Mouse (Mus musculus) forebrain, embryonic 11.5 days (tissue): Measurements from ENCODE around the gene Gm42417. TPM values are rescaled to one million over a fixed set of nuclear protein-coding genes. Genes with fewer than 3 reads are reported as not detected.
A peak's percentile ranks its signal among the peaks of the same experiment; 100 is the strongest.

ENCODE experiments used
- ATAC-seq: fragments of 200-750 bp; cut with Nextera tagmentation; replicated peaks from 2 replicates; pipeline ENCODE4 v1.8.0; 2017; ENCODE audit warnings: moderate TSS enrichment; ENCODE audit not compliant: low FRiP score
- DNase-seq: peaks from one replicate; pipeline ENCODE4 v3.0.0-alpha.2; 2017; ENCODE audit warnings: low spot score
- H3K27ac ChIP-seq: fragments of 300-500 bp; sonication (generic); 2 replicates; pipeline ENCODE4 v1.5.1; 2014; ENCODE audit warnings: low read depth, low read length
- H3K27me3 ChIP-seq: fragments of 300-500 bp; sonication (generic); 2 replicates; pipeline ENCODE4 v1.6.1; 2014; ENCODE audit warnings: mild to moderate bottlenecking, low read length, mixed read lengths; ENCODE audit not compliant: control insufficient read depth, insufficient read depth
- H3K36me3 ChIP-seq: fragments of 300-500 bp; sonication (generic); 2 replicates; pipeline ENCODE4 v1.6.1; 2014; ENCODE audit warnings: mild to moderate bottlenecking, low read length, moderate library complexity, mixed read lengths; ENCODE audit not compliant: control insufficient read depth, insufficient read depth
- H3K4me1 ChIP-seq: fragments of 300-500 bp; sonication (generic); replicated peaks from 2 replicates; pipeline ENCODE4 v1.6.1; 2014; ENCODE audit warnings: low read length, mixed read lengths; ENCODE audit not compliant: control insufficient read depth, insufficient read depth
- H3K4me2 ChIP-seq: fragments of 300-500 bp; sonication (generic); 2 replicates; pipeline ENCODE4 v1.6.1; 2014; ENCODE audit warnings: low read depth, mild to moderate bottlenecking, low read length, moderate library complexity, mixed read lengths; ENCODE audit not compliant: severe bottlenecking
- H3K4me3 ChIP-seq: fragments of 300-500 bp; sonication (generic); 2 replicates; pipeline ENCODE4 v1.5.1; 2014; ENCODE audit warnings: low read depth, low read length
- H3K9ac ChIP-seq: fragments of 300-500 bp; sonication (generic); 2 replicates; pipeline ENCODE4 v1.6.1; 2014; ENCODE audit warnings: low read length
- H3K9me3 ChIP-seq: fragments of 300-500 bp; sonication (generic); 2 replicates; pipeline ENCODE4 v1.6.1; 2016; ENCODE audit warnings: low read length, mixed read lengths; ENCODE audit not compliant: control insufficient read depth
- WGBS: fragments of 180-500 bp; shearing (Covaris S2); extraction: QIAGEN DNeasy Blood & Tissue Kit; methylation state at CpG from one replicate; pipeline ENCODE4 v1.1.7; 2014; 5-methylcytosine and 5-hydroxymethylcytosine counted together
- polyA plus RNA-seq: library from polyadenylated mRNA; unstranded; fragments of >200 nt; fragmentation: Nextera tagmentation; extraction: Ambion mirVana; gene quantifications from 2 replicates; pipeline ENCODE4 v1.2.1, GENCODE M21; 2014

Gm42417 gene
- polyA plus RNA-seq, 1 experiment from 2014 or later: not detected

DNA sequence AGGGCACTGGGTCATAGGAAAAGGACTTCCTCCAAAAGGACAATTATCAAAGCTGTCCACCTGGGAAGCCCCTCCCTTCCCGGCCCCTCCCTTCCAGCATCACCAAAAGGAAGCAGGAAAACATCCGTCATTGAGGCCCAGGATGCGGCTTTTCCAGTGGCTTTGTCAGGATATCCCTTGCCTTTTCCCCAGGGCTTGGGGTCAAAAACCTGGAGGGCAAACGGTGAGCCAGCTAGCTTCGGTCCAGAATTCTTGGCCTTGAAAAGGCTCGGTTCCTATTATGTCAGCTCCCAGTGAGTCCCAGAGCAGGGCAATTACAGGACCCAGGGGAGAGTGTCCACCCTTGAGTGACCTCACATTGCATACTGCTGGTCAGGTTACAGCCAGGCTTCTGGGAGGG is 21.7 kb upstream of the Gm42417 start:
- no peak overlapping the region for H3K4me2 ChIP-seq
- H3K27ac ChIP-seq: no peak overlapping the region
- 72% methylated on average over 6 of the region's 6 CpGs for WGBS
- peaks cover 7% of the 10 kb centered on the region for H3K4me1 ChIP-seq
- H3K36me3 ChIP-seq: no peaks in the 10 kb centered on the region
- H3K27me3 ChIP-seq: no peaks in the 10 kb centered on the region; the same call in 1 of the 2 replicates
- no peak for DNase-seq
- no peaks in the 10 kb centered on the region for H3K9me3 ChIP-seq
- no peak overlapping the region for H3K4me3 ChIP-seq
- no peak overlapping the region for H3K9ac ChIP-seq
- ATAC-seq: no peak

GRCm38 (mm10) chr1:36559888-36560287 is 20.7 kb upstream of the Gm42417 start:
- Histone ChIP-seq H3K36me3 (no peaks in the 10 kb centered on the region), H3K4me3 (no peak overlapping the region), H3K4me1 (peaks cover 15% of the 10 kb centered on the region), H3K4me2 (no peak overlapping the region), H3K27ac (no peak overlapping the region), H3K27me3 (no peaks in the 10 kb centered on the region; the same call in 1 of the 2 replicates), H3K9ac (no peak overlapping the region), H3K9me3 (no peaks in the 10 kb centered on the region)
- ATAC-seq (no peak), DNase-seq (no peak)
- 72% methylated on average over 5 of the region's 5 CpGs for WGBS

DNA sequence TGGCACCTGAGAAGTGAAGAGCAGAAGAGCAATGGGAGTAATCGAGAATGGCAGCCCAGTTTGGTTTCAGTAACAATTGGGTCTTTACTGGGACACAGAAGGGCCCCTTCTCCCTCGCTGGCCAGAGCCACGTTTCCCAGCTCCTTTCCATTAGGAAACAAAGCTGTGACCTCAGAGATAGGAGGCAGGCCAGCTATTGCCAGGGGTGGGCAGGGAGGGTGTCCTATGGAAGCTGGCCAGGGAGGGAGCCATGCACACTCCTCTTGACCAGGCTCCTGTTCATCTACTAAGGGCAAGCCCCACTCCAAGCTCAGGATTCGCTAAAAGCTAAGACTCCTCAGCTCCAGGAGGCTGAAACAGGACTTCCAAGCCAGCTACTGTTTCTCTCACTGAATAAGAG is 20.0 kb upstream of the Gm42417 start:
- Histone ChIP-seq H3K9ac (peak overlapping the region; percentile 98; the same call in 1 of the 2 replicates), H3K27me3 (no peaks in the 10 kb centered on the region; the same call in 1 of the 2 replicates), H3K36me3 (no peaks in the 10 kb centered on the region), H3K4me2 (peak overlapping the region; percentile 99; the same call in 1 of the 2 replicates), H3K4me3 (no peak overlapping the region), H3K4me1 (peaks cover 16% of the 10 kb centered on the region), H3K9me3 (no peaks in the 10 kb centered on the region), H3K27ac (no peak overlapping the region)
- DNase-seq (no peak), ATAC-seq (no peak)
- 8% methylated on average over 4 of the region's 4 CpGs for WGBS

GRCm38 (mm10) chr1:36558031-36558993 is 19.1 kb upstream of the Gm42417 start, which contains the start of gene Sema4c:
Gene Sema4c, minus strand, starts transcription at chr1:36558349.
- H3K27me3 ChIP-seq: no peaks in the 10 kb centered on the region; the same call in 1 of the 2 replicates
- peak; percentile 91 for DNase-seq
- H3K4me1 ChIP-seq: peaks cover 16% of the 10 kb centered on the region
- H3K9me3 ChIP-seq: no peaks in the 10 kb centered on the region
- H3K36me3 ChIP-seq: peaks cover 5% of the 10 kb centered on the region; the same call in 1 of the 2 replicates
- WGBS: under 1% methylated on average over 67 of the region's 69 CpGs
- H3K4me2 ChIP-seq: peak within 1 kb of the TSS; percentile 99
- peak within 1 kb of the TSS; percentile 92 for H3K4me3 ChIP-seq
- peak within 1 kb of the TSS; percentile 97 for H3K27ac ChIP-seq
- H3K9ac ChIP-seq: peak within 1 kb of the TSS; percentile 98
- ATAC-seq: peak; percentile 64

DNA sequence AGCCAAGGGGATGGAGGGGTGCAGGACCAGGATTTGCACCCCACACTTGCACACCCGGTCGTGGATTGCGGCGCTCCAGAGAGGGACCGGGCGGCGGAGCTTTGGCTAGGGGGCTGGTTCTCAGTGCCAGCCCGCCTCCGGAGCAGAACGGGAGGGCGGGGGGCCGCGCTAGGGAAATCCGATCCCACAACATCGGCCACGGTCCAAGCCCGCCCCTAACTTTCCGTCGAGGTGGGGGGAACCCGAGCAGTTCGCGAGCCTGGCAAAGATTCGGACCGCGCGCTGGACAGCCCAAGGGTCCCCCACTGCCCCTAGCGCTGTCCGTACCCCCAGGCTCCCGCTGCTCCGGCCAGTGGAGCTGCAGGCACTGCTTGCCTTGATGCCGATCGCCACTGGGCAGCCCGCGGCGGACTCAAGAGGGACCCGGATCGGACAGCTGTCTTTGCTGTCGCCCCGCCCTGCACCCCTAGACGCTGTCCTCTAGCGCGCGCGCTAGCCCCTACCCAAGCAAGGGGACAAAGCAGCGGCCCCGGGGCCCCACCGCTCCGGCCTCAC is 18.3 kb upstream of the Gm42417 start:
- Histone ChIP-seq H3K27me3 (no peaks in the 10 kb centered on the region; the same call in 1 of the 2 replicates), H3K36me3 (peaks cover 8% of the 10 kb centered on the region), H3K4me2 (peak overlapping the region; percentile 99), H3K27ac (peak overlapping the region; percentile 97), H3K4me3 (peak overlapping the region; percentile 92), H3K9ac (peak overlapping the region; percentile 98), H3K4me1 (peaks cover 16% of the 10 kb centered on the region), H3K9me3 (no peaks in the 10 kb centered on the region)
- peak; percentile 91 for DNase-seq
- under 1% methylated on average over 48 of the region's 48 CpGs for WGBS
- ATAC-seq: peak; percentile 63

DNA sequence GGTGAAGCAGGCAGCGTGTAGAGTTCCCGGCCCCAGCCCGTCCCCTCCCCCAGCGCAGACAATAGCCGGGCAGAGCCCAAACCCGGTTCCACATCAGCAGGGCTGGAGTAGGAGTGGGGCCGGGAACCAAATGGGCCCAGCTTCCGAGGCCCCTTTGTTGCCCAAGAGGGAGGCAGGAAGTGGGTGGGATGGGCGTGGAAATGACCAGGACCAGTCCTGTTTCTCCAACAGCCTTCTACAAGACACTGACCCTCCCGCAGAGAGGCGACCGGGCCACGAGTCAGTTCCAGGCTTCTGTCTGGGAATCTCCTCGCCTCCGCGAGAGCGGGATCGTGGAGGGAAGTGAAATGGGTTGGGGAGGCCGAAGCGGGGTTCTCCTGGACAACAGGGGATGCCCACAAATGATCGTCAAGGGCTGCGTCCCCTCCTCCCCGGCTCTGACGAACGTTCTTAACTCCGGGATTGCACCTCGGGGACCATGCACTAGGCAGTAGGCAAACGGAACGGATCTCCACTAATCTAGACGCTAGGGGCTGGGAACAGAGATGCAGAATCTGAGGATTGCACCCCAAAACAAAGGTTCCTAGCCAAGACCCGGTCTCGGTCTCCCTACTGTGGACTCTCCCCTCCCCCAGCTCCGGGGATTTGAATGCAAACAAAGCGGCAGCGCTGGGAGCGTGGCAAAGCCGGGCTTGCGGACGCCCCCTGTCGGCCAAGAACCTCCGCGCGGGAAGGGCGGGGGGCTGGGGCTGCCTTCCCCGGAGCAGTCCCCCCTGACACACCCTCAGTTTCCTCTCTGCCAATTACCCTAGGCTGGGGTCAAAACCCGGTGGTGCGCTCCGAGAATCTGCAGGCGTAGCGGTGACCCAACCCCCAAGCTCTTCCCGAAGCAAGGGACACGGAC is 17.6 kb upstream of the Gm42417 start:
- DNase-seq (peak; percentile 99), ATAC-seq (peak; percentile 82)
- WGBS: 0% methylated on average over 51 of the region's 52 CpGs
- H3K36me3 ChIP-seq: peaks cover 14% of the 10 kb centered on the region
- peak overlapping the region; percentile 98 for H3K9ac ChIP-seq
- H3K27me3 ChIP-seq: no peaks in the 10 kb centered on the region; the same call in 1 of the 2 replicates
- H3K9me3 ChIP-seq: no peaks in the 10 kb centered on the region
- H3K27ac ChIP-seq: peak overlapping the region; percentile 97
- peaks cover 16% of the 10 kb centered on the region for H3K4me1 ChIP-seq
- peak overlapping the region; percentile 99 for H3K4me2 ChIP-seq
- peak overlapping the region; percentile 92 for H3K4me3 ChIP-seq

DNA sequence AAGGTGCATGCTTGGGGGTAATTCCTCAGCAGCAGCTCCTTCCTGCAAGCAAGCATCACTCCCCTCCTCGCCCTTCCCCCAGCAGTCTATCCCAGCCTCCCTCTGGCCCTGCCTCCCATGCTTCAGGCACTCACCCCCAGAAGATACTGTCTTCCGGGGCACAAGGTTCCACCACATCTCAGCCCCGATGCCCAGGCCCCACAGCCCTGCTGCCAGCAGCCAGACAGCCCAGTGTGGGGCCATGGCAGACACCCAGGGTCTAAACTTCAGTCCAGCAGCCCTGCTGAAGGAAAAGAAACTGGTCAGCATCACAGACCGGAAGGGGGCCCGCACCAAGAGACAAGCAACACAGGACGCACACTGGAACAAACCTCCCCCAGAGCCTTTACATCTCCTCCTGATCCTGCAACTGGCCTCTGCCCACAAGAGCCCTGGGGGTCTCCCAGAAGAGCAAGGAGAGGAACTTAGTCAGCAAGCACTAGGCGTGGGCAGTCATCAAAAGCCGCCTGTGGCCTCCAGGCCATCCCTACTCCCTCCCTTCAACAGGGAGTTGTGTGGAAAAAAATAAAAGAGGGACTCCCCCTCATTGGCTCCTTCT is 16.7 kb upstream of the Gm42417 start:
- DNase-seq (peak; percentile 68), ATAC-seq (no peak)
- 11% methylated on average over 8 of the region's 8 CpGs for WGBS
- Histone ChIP-seq H3K9me3 (no peaks in the 10 kb centered on the region), H3K4me2 (peak overlapping the region; percentile 99), H3K36me3 (peaks cover 24% of the 10 kb centered on the region), H3K4me3 (peak overlapping the region; percentile 92), H3K9ac (peak overlapping the region; percentile 98), H3K27ac (peak overlapping the region; percentile 97), H3K4me1 (peaks cover 16% of the 10 kb centered on the region), H3K27me3 (no peaks in the 10 kb centered on the region; the same call in 1 of the 2 replicates)
